Mouse (Mus musculus) small intestine, adult 2 months (tissue): ENCODE measurements around the gene Ubr4. TPM values are rescaled to one million over a fixed set of nuclear protein-coding genes. Genes with fewer than 3 reads are reported as not detected.

Source experiments
- H3K27ac ChIP-seq: fragments of 200-500 bp; 2 replicates; pipeline ENCODE4 v1.5.1; 2012; ENCODE audit warnings: low read depth, low read length, control low read depth, inconsistent platforms; ENCODE audit not compliant: insufficient read depth
- H3K27me3 ChIP-seq: fragments of 200-500 bp; 2 replicates; pipeline ENCODE4 v1.6.1; 2012; ENCODE audit warnings: mild to moderate bottlenecking, moderate library complexity, low read length, inconsistent platforms; ENCODE audit not compliant: control insufficient read depth, insufficient read depth
- H3K36me3 ChIP-seq: fragments of 200-500 bp; 2 replicates; pipeline ENCODE4 v1.6.1; 2012; ENCODE audit warnings: mild to moderate bottlenecking, low read length, control low read depth, inconsistent platforms; ENCODE audit not compliant: control insufficient read depth, insufficient read depth
- H3K4me1 ChIP-seq: fragments of 200-500 bp; 2 replicates; pipeline ENCODE4 v1.6.1; 2012; ENCODE audit warnings: low read length, inconsistent platforms, mixed read lengths; ENCODE audit not compliant: control insufficient read depth, insufficient read depth, insufficient read length
- H3K4me3 ChIP-seq: fragments of 200-500 bp; 2 replicates; pipeline ENCODE4 v1.5.1; 2012; ENCODE audit warnings: low read depth, mild to moderate bottlenecking, control low read depth, inconsistent platforms, low read length, moderate library complexity
- CTCF ChIP-seq: fragments of 200-500 bp; IDR thresholded peaks from 2 replicates; pipeline ENCODE4 v1.5.1; 2012; ENCODE audit warnings: low read depth, mild to moderate bottlenecking, control low read depth, inconsistent platforms, low read length, moderate library complexity, mixed read lengths; ENCODE audit not compliant: insufficient replicate concordance, insufficient read length; ENCODE audit errors: extremely low read depth
- POLR2A ChIP-seq: fragments of 200-500 bp; IDR thresholded peaks from 2 replicates; pipeline ENCODE4 v1.6.1; 2012; ENCODE audit warnings: low read depth, mild to moderate bottlenecking, control low read depth, inconsistent platforms, low read length, moderate library complexity
- whole genome bisulfite sequencing: fragments of 180-500 bp; shearing (Covaris S2); methylation state at CpG from one replicate; pipeline ENCODE4 v1.1.7; 2018; 5-methylcytosine and 5-hydroxymethylcytosine counted together
- polyA plus RNA-seq: library from polyadenylated mRNA; depleted of rRNA; stranded (reverse); fragments of >200 nt; gene quantifications from 2 replicates; pipeline ENCODE4 v1.2.3, GENCODE M21; 2012

The Ubr4 gene
- polyA plus RNA-seq, 1 experiment, result 199 TPM

DNA sequence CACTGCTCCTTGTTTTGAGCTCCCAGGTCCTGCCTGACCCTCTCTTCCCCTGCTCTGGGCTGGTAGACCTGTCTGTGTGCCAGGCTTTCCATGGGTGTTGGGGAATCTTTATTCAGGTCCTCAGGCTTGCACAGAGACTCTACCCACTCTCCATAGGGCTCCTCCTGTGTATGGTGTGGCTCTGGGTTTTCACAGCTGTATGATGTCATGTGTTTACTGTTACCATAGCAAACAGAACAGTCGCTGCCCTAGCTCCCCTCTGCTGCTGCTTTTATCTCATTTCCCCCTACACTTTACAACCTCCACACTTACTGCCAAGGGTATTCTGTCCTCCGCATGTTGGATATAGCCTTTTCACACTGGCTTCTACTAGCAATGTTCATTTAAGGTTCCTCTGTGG is 43.0 kb downstream of the Ubr4 start:
- H3K36me3 ChIP-seq, result peaks cover 81% of the 10 kb centered on the region

DNA sequence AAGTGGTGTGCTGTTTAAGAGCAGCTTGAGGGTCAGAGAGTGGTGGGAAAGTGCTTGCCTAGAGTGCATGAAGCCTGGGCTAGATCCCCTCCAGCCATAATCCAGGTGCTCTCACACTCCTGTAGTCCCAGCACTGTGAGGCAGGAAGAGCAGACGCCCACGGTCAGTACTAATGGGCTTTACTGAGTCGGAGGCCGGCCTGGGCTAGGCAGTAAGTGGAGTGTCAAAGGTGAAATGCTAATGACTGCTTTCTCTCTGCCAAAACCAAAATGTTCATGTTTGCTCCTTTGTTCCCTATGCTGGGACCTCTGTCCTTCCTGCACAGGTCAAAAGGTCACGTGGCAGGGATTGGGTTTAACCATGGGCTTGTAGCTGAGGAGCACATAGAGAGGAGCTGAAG is 48.1 kb downstream of the Ubr4 start:
- WGBS, result 91% methylated on average over 5 of the region's 5 CpGs
- TF ChIP-seq CTCF (no peak), POLR2A (no peak)
- Histone ChIP-seq H3K4me3 (no peak overlapping the region), H3K27ac (no peak overlapping the region), H3K4me1 (no peaks in the 10 kb centered on the region), H3K27me3 (no peaks in the 10 kb centered on the region), H3K36me3 (peaks cover 82% of the 10 kb centered on the region)

More for the DNA sequence above, 43.0 kb downstream of the Ubr4 start:
- no peak overlapping the region for H3K4me3 ChIP-seq
- no peaks in the 10 kb centered on the region for H3K4me1 ChIP-seq
- WGBS, result 31% methylated on average over 2 of the region's 2 CpGs
- TF ChIP-seq POLR2A (no peak), CTCF (no peak)
- no peak overlapping the region for H3K27ac ChIP-seq
- no peaks in the 10 kb centered on the region for H3K27me3 ChIP-seq

DNA sequence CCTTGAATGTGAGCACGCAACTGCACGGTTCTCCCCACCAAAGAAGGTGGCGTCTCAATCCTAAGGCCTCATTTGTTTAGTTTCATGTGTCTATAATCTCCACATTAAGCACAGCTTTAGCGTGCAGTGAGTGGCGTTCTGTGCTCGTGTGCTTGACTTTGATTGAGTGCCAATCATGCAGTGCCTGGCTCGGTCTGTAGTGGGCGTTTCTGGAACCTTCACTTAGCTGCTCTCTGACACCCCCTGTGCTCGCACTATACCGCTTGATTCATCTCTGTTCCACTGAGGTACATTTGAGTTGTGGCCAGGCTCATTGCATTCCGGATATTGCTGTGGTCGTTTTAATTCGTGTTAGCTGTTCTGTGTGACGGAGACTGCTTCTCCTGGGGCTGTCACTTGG is 50.8 kb downstream of the Ubr4 start:
- no peaks in the 10 kb centered on the region for H3K27me3 ChIP-seq
- TF ChIP-seq POLR2A, result no peak
- no peak for TF ChIP-seq CTCF
- H3K36me3 ChIP-seq, result peaks cover 88% of the 10 kb centered on the region
- no peaks in the 10 kb centered on the region for H3K4me1 ChIP-seq
- 80% methylated on average over 14 of the region's 14 CpGs for WGBS
- no peak overlapping the region for H3K4me3 ChIP-seq
- H3K27ac ChIP-seq, result no peak overlapping the region

DNA sequence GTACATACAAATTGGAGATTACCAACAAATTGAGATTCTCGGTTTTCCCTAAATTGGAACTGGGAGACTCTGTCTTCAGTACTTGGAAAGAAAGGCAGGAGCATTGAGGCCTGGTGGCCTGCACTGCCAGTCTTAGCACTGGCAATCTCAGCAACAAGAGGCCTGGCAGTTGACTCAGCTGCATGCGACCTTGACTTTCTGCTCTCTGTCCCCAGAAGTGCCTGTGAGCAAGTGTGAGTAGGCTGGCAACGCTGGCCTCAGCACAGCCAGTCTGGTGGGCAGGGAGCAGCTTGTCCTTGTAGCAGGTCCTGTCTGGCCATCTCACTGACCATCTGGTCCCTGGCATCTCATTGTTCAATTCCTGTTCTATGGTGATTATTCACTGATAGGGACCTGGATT is 58.9 kb downstream of the Ubr4 start:
- WGBS, result 82% methylated on average over 3 of the region's 3 CpGs

DNA sequence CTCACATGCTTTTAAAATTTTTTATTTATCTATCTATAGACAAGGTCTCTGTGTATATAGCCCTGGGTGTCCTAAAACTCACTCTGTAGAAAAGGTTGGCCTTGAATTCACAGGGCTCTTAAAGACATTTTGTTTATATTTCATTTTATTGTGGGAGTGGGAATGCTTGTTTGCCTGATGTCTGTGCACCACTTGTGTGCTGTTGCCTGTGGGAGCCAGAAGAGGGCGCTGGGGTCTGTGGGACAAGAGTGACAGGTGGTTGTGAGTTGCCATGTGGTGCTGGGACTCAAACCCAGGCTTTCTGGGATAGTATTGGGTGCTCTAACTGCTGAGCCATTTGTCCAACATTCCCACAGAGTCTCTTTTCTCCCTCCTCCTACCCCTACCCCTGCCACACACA is 65.5 kb downstream of the Ubr4 start:
- no peak overlapping the region for H3K27ac ChIP-seq
- peaks cover 89% of the 10 kb centered on the region for H3K36me3 ChIP-seq
- no peaks in the 10 kb centered on the region for H3K27me3 ChIP-seq
- no peaks in the 10 kb centered on the region for H3K4me1 ChIP-seq
- TF ChIP-seq POLR2A (no peak), CTCF (no peak)
- H3K4me3 ChIP-seq, result no peak overlapping the region
- 66% methylated on average over 1 of the region's 1 CpGs for WGBS

More for the DNA sequence above, 58.9 kb downstream of the Ubr4 start:
- no peak overlapping the region for H3K27ac ChIP-seq
- peaks cover 86% of the 10 kb centered on the region for H3K36me3 ChIP-seq
- no peaks in the 10 kb centered on the region for H3K4me1 ChIP-seq
- H3K4me3 ChIP-seq, result no peak overlapping the region
- no peaks in the 10 kb centered on the region for H3K27me3 ChIP-seq
- TF ChIP-seq POLR2A (no peak), CTCF (no peak)

DNA sequence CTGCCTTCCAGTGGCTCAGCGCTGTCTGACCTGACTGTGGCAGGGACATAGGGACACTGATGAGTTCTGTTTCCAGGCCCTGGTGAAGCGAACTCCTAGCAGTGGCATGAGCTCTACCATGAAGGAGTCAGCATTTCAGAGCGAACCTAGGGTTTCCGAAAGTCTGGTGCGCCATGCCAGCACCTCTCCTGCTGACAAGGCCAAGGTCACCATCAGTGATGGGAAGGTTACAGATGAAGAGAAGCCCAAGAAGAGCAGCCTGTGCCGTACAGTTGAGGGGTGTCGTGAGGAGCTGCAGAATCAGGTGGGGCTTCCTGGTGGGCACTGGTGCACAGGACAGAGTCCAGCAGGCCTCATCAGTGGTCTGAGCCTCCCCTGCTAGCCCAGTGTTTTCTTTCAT is 69.2 kb downstream of the Ubr4 start:
- Histone ChIP-seq H3K4me3 (no peak overlapping the region), H3K36me3 (peaks cover 90% of the 10 kb centered on the region), H3K27me3 (no peaks in the 10 kb centered on the region), H3K4me1 (no peaks in the 10 kb centered on the region), H3K27ac (no peak overlapping the region)
- WGBS, result 96% methylated on average over 7 of the region's 7 CpGs
- no peak for TF ChIP-seq POLR2A
- no peak for TF ChIP-seq CTCF

DNA sequence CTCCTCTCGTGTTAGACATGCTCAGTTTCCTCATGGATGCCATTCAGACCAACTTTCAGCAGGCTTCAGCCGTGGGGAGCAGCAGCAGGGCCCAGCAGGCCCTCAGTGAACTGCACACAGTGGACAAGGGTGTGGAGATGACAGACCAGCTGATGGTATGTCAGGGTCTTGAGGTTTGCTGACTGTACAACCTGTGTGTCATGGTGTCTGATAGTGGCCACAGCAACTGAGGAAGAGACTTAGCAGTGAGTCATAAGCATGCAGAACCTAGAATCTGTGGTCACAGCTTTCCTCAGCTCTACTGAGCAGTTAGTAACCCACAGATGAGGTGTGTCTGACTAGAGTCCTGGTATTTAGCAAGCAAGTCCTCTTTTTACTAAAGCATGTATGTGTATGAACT is 70.0 kb downstream of the Ubr4 start:
- WGBS, result 86% methylated on average over 2 of the region's 2 CpGs
- H3K27ac ChIP-seq, result no peak overlapping the region
- no peak overlapping the region for H3K4me3 ChIP-seq
- peaks cover 89% of the 10 kb centered on the region for H3K36me3 ChIP-seq
- H3K4me1 ChIP-seq, result no peaks in the 10 kb centered on the region
- TF ChIP-seq POLR2A (no peak), CTCF (no peak)
- no peaks in the 10 kb centered on the region for H3K27me3 ChIP-seq

DNA sequence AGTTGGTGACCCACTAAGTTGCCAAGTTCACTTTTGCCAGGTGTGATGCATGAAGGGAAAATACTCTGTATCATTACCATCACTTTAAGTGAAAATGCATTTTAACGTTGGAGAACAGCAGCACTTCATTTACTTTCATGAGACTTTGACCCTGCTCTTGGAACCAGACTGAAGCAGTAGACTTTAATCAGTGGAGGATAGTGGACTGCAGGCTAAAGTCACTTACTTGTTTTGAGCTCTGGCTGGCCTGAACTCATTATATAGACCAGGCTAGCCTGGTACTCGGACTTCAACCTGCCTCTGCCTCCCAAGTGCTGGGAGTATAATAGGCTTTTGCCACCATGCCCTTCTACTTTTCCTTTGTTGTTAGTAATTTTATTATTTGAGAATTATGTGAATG is 70.9 kb downstream of the Ubr4 start:
- no peaks in the 10 kb centered on the region for H3K27me3 ChIP-seq
- 44% methylated on average over 2 of the region's 2 CpGs for WGBS
- TF ChIP-seq POLR2A (no peak), CTCF (no peak)
- H3K4me3 ChIP-seq, result no peak overlapping the region
- no peaks in the 10 kb centered on the region for H3K4me1 ChIP-seq
- H3K36me3 ChIP-seq, result peaks cover 90% of the 10 kb centered on the region
- no peak overlapping the region for H3K27ac ChIP-seq
